Mouse (Mus musculus) thymus, postnatal 10 days (tissue): Measurements from ENCODE around the gene Atoh8.

ENCODE experiments used
- DNase-seq, 2 experiments: peaks; one replicate each; pipeline ENCODE4 v3.0.0; 2021; ENCODE audit warnings: low spot score in 2 of 2

Gene Atoh8

DNA sequence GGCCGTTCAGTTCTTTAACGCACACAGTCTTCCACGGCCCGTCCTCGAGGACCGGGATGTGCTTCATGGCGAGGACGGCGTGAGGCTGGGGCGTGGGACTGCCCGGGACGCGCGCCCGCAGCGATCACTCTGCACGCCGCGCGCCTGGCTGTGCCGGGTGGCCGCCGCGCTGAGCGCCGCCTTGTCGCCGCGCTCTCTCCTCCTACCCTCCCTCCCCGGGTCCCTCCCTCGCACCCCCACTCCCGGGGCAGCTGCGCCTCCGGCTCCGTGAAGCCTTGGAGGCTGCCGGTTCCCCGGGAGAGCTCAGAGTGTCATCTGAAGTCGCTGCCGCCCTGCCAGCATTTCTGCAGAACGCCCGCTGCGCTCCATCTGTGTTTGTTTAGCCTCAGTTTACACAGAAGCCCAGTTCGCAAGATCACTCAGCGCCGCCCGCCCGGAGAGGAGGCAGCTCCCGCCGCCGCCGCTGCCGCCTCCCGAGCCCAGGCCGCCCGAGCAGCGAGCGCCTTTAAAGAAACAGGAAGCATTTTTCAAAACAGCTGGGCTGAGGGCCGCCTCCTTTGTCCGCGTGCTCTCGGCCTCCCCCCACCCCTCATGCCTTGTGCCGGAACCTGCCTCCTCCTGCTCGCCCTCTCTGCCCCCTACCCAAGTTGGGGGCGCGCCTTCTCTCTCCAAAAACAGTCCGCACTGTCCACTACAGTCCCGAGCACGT lies at the start of gene Atoh8:
TSS of gene Atoh8 (minus strand) at position 480 of the 709 bp plus-strand sequence.
- DNase-seq = no peak

DNA sequence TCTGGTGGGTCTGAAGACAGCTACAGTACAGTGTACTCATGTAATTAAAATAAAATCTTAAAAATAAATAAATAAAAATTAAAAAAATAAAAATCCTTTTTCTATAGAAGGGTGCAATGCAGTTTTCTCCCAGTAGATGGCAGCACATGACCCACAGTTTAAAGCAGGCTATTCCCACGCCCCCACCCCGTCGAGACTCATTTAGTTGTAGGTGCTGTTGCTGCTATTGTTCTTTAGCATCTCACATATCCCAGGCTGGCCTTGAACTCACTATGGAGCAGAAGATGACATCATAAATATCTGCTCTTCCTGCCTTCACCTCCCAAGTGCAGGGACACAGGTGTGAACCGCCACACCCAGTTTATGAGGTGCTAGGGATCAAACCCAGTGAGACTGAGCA lies 48.5 kb upstream of the Atoh8 start:
- peak in 1 of 2 experiments; percentile 39 for DNase-seq

DNA sequence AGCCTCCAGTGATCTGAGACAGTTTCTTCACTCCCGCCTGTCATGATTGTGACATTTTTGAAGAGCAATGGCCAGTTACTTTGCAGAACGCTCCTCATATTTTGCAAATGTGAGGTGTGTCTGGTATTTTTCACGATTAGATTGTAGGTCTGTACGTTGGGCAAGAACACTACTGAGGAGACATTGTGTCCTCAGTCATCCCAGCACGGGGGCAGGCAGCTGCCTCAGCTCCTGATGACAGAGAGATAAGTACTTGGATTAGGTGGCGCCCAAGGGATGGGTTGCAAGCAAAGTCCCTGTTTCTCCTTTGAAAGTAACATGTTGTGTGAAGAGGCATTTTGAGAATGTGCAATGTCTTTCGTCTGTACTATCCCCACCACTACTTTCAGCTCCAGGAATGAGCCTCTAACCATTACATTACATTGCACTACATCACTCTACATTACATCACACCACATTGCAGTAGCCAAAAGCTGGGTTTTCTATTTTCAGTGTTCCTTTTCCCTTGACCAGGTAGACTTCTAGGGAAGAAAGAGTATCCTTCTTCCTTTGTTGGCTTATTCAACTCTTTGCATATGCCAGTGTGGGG lies 45.1 kb upstream of the Atoh8 start:
- no peak for DNase-seq

DNA sequence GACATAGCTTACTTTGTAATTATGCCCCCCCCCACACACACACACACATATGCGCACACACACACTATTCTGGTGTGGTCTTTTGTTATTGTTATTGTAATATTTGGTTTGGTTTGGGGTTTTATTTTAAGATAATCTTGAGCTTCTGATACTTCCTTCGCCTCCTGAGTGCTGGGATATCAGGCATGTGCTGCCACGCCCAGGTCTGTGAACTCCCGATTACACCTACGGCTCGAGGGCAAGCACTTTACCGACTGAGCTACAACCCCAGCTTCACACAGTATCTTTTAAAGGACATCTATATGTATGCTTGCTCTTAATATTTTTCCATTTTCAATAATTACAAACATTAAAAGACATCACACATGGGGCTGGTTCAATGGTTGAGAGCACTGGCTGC lies 44.1 kb upstream of the Atoh8 start:
- no peak for DNase-seq

DNA sequence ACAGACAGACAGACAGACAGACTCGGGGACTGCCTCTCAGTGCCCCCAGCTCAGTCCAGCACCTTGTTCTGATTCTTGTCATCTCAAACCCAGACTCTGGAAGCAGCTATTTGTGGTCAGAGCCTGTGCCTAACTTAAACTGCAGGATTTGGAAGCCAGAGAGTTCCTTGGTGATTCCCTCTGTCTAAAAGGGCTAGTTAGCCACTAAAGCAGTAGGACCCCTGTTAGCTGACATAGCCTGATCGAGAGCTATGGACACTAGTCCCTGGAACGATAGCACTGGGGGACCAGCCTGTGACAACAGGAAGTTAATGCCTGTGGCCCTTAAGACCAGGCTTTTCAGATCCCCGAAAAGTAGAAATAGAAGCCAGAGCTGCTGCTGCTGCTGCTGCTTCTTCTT lies 43.5 kb upstream of the Atoh8 start:
- no peak for DNase-seq

DNA sequence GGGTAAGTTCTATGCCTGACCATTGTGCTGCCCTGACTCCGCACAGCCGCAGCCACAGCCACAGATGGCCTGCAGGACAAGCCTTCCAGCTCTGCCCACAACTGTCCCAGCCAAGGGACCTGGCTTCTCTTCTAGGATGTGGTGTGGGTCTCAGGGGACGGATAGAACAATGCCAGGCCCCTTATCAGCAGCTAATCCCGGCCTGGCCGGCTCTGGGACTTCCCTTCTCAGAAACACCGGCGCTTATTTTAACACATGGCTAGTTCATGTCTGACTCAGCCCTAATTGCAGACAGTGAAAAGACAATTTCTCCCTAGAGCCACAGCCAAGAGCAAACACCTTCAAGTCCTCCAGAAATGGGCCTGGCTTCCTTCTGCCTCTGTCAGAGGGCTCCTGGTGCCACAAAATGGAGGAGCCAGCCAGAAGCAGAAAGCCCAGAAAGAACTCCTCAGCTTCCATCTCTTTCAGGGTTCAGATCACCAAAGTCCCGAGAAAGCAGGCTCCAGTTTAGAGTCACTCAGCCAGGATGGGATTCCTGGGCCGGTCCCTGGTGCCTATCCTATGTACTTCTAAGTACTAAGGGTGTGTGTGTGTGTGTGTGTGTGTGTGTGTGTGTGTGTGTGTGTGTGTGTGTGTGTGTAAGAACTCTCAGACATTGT lies 42.3 kb upstream of the Atoh8 start:
- DNase-seq = no peak

DNA sequence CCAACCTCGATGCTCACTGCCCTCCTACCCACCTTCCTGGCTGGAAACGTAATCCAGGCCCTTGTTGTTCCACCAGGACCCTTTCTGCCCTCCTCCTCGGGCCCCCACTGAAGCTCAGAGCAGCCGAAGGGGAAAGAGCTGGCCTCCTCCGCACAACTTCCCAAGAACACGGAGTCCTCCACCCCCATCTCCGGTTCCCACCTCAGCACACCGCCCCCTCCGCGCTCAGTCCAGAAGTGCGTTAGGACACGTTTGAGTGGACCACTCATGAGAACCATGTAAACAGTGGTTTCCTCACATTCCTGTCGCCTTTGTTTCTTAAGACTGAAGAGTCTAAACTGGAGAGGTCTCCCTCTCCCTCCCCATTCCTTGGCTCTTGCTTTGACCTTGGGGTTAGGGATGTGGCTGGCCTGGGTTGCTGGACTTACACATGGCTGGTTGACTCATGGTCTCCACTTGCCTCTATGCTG lies 41.6 kb upstream of the Atoh8 start:
- DNase-seq = no peak

DNA sequence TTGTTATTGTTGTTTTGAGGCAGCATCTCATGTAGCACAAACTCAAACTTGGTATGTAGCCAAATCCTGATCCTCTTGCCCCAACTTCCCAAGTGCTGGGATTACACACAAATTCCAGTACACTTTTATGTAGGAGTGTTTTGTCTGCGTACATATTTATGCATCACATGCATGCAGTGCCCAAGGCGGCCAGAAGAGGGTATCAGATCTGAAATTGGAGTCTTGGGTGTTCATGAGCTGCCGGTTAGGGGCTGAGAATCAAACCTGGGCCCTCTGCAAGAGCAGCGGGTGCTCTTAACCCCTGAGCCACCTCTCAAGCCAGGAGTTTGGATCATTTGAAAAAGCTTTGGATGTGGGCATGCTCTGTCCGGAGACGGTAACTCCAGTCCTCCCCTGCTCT lies 40.8 kb upstream of the Atoh8 start:
- no peak for DNase-seq

DNA sequence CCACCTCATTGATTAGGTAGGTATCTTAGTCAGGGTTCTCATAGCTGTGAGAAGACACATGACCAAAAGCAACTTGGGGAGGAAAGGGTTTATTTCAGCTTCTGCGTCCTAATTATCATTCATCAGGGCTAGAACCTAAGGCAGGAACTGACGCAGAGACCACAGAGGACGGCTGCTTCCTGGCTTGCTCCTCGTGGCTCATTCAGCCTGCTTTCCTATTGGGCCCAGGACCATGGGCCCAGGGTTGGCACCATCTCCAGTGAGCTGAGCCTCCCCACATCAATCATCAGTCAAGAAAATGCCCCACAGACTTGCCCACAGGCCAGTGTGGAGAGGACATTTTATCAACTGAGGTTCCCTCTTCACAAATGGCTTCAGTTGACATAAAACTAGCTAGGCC lies 40.1 kb upstream of the Atoh8 start:
- DNase-seq = no peak

DNA sequence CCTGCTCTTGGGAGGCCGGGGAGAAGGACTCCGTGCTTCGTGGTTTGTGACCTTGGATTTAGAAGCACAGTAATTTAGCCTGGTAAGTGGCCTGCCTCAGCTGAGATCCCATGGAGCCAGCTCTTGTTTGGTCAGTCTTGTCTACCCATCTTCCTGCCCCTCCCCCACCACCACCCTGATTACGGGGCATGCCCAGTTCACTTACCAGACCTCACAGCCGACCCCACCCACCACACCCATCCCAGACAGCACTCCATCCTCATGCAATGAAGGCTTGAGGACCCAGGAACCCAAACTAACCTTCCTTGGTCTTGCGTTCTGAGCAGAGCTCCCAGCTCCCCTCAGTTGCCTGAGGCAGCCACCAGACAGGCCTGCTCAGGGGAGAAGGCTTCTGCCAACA lies 37.8 kb upstream of the Atoh8 start:
- no peak for DNase-seq

DNA sequence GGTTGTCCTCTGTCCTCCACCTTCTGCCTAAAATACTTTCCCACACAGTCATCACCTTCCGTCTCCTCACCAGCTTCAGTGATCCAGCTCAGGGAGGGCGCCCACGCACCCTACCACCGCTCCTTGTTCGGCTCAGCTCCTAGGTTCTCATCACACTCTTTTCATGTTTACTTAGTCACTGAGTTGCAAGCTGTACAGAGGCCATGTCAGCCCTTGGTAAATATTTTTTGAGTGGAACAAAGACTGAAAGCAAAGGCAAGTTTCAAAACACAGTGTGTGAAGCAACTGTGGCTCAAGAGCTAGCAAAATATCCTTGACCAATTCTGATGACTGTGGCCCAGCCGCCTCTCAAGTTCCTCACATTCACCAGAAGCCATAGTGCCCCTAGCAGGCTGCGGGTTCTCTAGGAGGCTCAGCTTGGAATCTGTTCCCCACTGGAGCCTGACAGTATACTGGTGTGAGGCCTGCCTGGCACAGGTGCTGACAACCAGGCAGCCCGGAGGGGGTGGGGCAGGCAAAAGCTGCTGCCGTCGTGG lies 36.9 kb upstream of the Atoh8 start:
- DNase-seq = no peak

DNA sequence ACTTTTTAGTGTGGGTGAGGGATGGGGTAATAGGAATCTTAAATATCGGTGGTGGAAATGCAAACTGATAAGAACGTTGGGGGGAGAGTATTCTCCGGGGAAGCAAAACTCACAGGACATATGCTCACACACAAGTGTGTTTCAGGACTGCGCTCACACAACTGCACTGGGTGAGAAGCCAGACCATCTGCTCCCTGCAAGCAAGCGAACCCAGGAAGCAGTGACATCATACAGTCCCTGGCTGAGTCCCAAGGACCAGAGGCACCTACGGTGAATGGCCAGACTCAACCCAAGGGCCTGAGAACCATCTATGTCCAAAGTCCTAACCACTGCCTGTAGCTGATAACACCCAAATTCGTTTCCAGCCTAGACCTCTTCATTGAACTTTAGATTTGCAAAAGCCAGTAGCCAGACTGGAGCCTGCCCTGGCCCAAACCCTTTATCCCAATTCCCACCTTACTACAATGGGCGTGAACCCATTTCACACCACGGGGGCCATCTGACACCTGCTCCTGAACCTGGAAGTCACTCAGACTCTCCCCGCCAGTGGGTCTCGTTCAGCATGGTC lies 35.7 kb upstream of the Atoh8 start:
- DNase-seq = no peak

DNA sequence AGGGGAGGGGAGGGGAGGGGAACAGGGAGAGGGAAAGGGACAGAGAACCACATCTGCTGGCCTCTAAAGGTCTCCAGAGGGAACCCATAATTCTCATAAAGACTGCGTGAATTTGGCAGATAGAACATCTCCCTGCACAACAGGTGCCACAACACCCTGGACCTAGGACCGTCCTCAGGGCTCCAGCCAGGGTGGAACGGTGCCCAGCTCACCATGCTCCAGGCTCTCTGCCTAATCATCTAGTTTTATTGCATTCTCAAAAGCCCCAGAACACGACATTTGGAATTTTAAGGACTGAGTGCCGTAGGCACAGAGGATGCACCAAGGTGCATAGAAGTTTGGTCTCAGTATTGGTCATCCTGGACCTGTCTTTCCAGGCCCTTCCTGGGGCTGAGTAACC lies 34.9 kb upstream of the Atoh8 start:
- DNase-seq = no peak

DNA sequence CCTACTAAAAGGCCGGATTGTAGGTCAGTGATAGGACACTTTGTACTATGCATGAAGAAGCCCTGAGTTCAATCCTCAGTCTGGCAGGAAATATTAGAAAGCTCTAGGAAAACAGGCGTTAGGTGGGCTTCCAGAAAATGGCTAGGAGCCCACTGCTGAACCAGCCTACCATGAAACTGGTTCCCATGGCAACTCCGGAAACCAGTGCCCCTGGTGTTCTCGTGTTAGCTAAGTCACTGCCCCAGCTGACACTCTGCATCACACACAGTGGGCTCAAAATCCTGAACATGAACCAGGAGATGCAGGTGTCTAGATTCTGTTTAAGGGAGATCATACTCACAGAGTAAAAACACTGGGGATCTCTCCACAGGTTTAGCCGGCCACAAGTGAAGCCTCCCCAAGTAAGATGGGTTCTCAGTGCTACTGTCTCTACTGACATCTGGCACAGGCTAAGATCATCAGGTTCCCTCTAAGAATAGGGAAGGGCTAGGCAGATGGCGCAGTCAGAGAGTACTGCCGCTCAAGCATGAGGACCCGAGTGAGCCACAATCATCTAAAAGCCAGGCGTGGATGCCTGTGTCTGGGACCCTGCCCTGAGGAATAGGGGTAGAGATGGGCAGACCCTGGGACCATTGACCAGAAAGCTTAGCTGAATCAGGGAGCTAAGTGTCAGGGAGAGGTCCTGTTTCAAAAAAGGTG lies 32.9 kb upstream of the Atoh8 start:
- DNase-seq = no peak

DNA sequence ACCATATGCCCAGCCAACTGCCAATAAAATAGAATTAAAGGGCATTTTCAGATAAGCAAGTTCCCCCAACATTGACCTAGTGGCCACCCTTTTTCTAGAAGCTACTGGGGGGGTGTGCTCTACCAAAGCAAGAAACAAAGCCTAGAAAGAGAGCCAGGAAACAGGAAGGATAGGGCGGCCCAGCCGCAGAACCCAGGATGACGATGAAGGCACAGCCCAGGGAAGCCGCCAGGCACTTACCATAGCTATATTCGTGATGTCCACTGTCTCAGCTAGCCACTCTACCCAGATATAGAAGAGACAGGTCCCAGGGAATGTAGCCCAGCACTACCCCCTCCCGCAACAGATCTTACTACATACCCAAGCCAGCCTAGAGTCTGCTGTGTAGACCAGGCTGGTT lies 30.3 kb upstream of the Atoh8 start:
- no peak for DNase-seq

DNA sequence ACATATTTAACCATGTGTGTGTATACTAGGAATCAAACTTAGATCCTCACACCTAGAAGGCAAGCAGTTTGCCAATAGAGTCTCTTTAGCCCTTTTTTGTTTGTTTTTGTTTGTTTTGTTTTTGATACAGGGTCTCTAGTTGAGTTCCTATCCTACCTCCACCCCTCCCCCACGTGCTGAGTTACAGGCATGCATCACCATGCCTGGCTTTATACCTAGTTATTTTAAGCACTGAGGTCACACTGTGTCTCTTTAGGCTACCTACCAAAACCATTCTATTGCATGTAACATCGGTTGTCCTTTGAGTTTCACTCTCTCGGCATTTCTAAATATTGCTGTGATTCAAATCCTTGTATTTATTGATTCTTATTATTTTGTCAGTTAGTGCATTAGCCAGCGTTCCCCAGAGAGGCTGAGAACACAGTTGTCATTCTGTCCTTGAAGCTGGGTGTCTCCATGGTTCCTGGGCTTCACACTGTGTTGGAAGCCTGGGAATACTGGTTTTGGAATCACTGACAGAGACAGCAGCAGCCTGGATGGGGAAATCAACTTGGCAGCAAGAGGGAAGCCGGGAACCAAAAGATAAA lies 28.4 kb upstream of the Atoh8 start:
- no peak for DNase-seq

DNA sequence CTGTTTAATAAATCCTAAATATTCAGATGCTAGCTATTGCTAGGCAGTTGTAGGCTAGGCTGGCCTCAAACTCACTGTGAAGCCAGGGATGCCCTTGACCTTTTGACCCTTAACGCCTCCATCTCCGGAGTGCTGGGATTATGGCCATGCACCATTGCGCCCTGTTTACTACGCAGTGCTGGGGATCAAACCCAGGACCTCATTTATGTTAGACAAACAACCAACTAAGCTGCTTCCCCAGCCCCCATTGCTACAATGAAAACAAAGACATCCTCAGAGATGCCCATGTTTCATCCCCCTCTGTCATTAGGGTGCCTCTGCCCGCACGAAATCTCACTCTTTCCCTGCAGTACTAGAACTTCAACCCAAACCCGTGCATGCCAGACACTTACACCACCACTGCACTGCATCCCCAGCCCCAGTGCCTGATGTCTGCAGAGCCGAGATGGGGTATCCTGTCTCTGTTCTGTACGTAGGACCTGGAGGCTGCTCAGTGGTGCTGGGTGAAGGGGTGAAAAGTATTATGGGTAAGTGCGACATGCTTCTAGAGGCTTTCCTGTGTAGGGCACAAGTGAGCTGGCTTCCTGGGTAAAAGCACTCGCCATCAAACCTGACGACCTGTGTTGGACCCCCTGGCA lies 26.4 kb upstream of the Atoh8 start:
- DNase-seq = no peak

DNA sequence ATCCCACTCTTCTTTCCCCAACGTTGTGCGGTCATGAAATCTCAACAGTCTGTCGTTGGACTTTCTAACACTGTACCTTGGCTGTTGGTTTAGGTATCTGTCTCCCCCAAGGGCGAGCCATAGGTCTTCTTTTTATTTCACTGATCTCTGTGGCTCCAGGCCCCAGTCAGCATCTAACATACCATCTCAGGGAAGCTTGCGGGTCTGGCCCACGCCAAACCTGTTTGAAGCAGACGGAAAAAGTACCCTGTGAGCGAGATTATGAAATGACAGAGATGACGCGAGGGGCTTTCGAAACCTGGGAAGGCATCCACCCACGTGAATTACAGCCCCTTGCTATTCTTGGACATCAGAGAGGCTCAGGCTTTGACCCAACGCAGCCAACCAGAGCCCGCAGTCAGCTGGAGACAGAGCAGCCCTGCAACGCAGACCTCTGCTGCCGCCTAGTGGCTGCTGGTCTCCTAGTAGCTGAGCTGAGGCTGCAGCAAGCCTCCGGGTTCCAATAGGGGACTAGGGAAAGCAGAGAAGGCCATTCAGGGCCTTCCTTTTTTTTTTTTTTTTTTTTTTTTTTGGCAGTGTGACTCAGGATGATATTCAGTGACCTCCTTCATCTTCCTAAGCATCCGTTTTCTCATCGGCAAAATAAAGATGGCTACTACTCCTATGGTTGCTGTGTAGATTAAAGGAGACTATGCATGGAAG lies 25.8 kb upstream of the Atoh8 start:
- DNase-seq = peak; percentile 43 to 90

DNA sequence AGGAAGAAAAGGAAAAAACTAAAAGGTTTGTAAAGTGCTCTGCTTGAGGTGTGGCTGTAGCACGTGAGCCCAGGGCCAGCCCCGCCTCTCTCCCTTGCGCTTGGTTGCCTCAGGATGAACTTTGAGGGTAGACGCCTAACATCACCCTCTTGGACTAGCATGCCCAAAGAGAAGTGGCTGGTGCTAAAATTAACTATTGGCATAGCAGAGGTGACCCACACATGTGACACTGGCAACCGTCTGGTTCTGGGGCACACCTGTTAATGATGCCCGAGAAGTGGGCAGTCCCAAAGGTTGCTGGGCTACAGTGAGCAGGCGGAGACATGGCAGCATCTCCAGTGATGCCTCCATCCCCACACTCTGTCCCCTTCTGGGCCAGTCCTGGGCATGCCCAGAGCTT lies 24.1 kb upstream of the Atoh8 start:
- no peak for DNase-seq

DNA sequence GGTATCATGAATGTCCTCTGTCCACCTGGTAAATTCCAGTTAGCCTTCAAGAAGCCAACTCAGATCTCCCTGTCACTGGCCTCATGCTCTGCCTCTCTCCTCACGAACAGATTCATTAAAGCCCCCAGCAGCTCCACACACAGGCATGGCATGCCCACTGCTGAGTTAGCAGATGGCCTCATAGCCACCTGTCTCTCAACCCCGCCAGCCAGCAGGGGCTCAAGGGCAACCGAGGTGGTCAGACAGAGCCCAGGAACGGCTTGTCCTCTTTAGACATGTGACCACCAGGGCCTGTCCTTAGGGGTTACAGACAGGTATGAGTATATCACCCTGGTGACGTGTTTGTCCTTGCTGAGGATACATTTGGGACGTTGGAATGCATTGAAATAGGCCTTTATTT lies 19.9 kb upstream of the Atoh8 start:
- no peak for DNase-seq
